Mouse (Mus musculus): Measurements from ENCODE around the gene Atp6v1f. TPM values are rescaled to one million over a fixed set of nuclear protein-coding genes. Genes with fewer than 3 reads are reported as not detected.
A peak's percentile ranks its signal among the peaks of the same experiment; 100 is the strongest.

The Atp6v1f gene
- total and polyA plus RNA-seq, 3 experiments, result 251 to 373 (median 328) TPM

GRCm38 (mm10) chr6:29444773-29445172 is 22.7 kb upstream of the Atp6v1f start:
- Histone ChIP-seq H3K9ac (ENCODE audit: insufficient read depth, low read depth) (no peak overlapping the region), H3K9me3 (replicated peaks; ENCODE audit: low read length) (no peaks in the 10 kb centered on the region), H3K36me3 (replicated peaks in 1 of 2; ENCODE audit: control insufficient read depth in 1 of 2, insufficient read depth in 1 of 2, low read length in 1 of 2) (peaks cover 9 to 17% of the 10 kb centered on the region in 2 experiments), H3K79me2 (replicated peaks; ENCODE audit: control insufficient read depth, extremely low read depth, insufficient read depth, poor library complexity, severe bottlenecking) (no peaks in the 10 kb centered on the region), H3K4me2 (ENCODE audit: insufficient read depth, low read depth, poor library complexity, severe bottlenecking) (no peak overlapping the region), H3K27ac (ENCODE audit: insufficient read depth, low read depth) (no peak overlapping the region), H3K4me3 (replicated peaks in 1 of 3; ENCODE audit: low read depth in 2 of 3, low read length in 2 of 3, poor library complexity in 1 of 3) (no peak overlapping the region), H3K4me1 (ENCODE audit: control insufficient read depth in 1 of 2, insufficient read depth in 2 of 2) (peaks cover 4 to 7% of the 10 kb centered on the region in 2 experiments; a peak in 3 of 4 replicates), H3K27me3 (replicated peaks) (peaks cover 2% of the 10 kb centered on the region)
- no peak for TF ChIP-seq ZKSCAN1 (IDR thresholded peaks at IDR 0.05; ENCODE audit: borderline replicate concordance, low read depth, low read length)
- TF ChIP-seq CTCF (conservative IDR thresholded peaks at IDR 0.05 in 1 of 2, IDR thresholded peaks at IDR 0.05 in 1 of 2; ENCODE audit: low read depth in 2 of 2, low read length in 2 of 2), result peak; percentile 71 to 78
- TF ChIP-seq CHD1 (IDR thresholded peaks at IDR 0.05; ENCODE audit: low read depth, low read length), result no peak
- TF ChIP-seq RAD21 (IDR thresholded peaks at IDR 0.05; ENCODE audit: low read depth, low read length), result peak; percentile 53
- peak; percentile 82 for TF ChIP-seq SMC3 (IDR thresholded peaks at IDR 0.05; ENCODE audit: low read depth, low read length)
- TF ChIP-seq USF2 (conservative IDR thresholded peaks at IDR 0.05; ENCODE audit: low read depth, low read length), result no peak
- no peak for TF ChIP-seq MEF2A (IDR thresholded peaks at IDR 0.05; ENCODE audit: borderline replicate concordance, low read depth, low read length)
- no peak for DNase-seq (ENCODE audit: extremely low read depth)
- dilution Hi-C loops (cut with MboI; ENCODE audit: extremely low pct_ligation_motif_present, extremely low pct_unique_long_range_greater_than_20kb, low sequenced_read_pairs) (no loop called here), in situ Hi-C loops (cut with MboI; ENCODE audit: low pct_ligation_motif_present, low pct_unique_long_range_greater_than_20kb, low sequenced_read_pairs) (loop anchor here (5.0 kb wide), 1 partner anchor 37 kb away; no protein-coding TSS in a partner anchor)

DNA sequence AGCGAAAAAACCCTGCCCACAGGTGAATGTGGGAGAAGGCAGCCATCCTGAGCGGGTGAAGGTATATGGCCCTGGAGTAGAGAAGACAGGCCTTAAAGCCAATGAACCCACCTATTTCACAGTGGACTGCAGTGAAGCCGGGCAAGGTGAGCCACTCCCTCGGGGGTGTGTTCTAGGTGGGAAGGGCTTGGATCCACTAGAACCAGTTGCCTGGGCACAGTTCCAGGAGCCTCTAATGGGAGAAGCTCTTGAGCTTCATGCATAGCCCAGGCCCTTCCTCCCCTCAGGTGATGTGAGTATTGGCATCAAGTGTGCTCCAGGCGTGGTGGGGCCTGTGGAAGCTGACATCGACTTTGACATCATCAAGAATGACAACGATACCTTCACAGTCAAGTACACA is 22.2 kb upstream of the Atp6v1f start:
- no peak for DNase-seq (ENCODE audit: extremely low read depth)
- in situ Hi-C loops (cut with MboI; ENCODE audit: low pct_ligation_motif_present, low pct_unique_long_range_greater_than_20kb, low sequenced_read_pairs) (loop anchor here (5.0 kb wide), 1 partner anchor 38 kb away; no protein-coding TSS in a partner anchor), dilution Hi-C loops (cut with MboI; ENCODE audit: extremely low pct_ligation_motif_present, extremely low pct_unique_long_range_greater_than_20kb, low sequenced_read_pairs) (no loop called here)
- no peak overlapping the region for H3K4me3 ChIP-seq (replicated peaks in 1 of 3; ENCODE audit: low read depth in 2 of 3, low read length in 2 of 3, poor library complexity in 1 of 3)
- H3K4me2 ChIP-seq (ENCODE audit: insufficient read depth, low read depth, poor library complexity, severe bottlenecking), result no peak overlapping the region
- H3K79me2 ChIP-seq (replicated peaks; ENCODE audit: control insufficient read depth, extremely low read depth, insufficient read depth, poor library complexity, severe bottlenecking), result no peaks in the 10 kb centered on the region
- H3K4me1 ChIP-seq (ENCODE audit: control insufficient read depth in 1 of 2, insufficient read depth in 2 of 2), result peaks cover 7 to 9% of the 10 kb centered on the region in 2 experiments
- TF ChIP-seq MAX (IDR thresholded peaks at IDR 0.05; ENCODE audit: low read length) (no peak), POLR2A (IDR thresholded peaks at IDR 0.05; ENCODE audit: low read depth, low read length) (no peak), ELF1 (IDR thresholded peaks at IDR 0.05; ENCODE audit: low read depth, low read length) (no peak), ZNF384 (IDR thresholded peaks at IDR 0.05; ENCODE audit: low read depth, low read length) (no peak), KAT2A (IDR thresholded peaks at IDR 0.05; ENCODE audit: insufficient replicate concordance, low read length) (no peak), JUND (conservative IDR thresholded peaks at IDR 0.05; ENCODE audit: low read depth, low read length) (no peak), CHD1 (IDR thresholded peaks at IDR 0.05; ENCODE audit: low read depth, low read length) (no peak), PAX5 (IDR thresholded peaks at IDR 0.05; ENCODE audit: low read length) (no peak), ETS1 (conservative IDR thresholded peaks at IDR 0.05; ENCODE audit: low read depth, low read length) (no peak), NELFE (IDR thresholded peaks at IDR 0.05; ENCODE audit: low read depth, low read length) (no peak), JUN (IDR thresholded peaks at IDR 0.05; ENCODE audit: insufficient read depth, low read depth, low read length) (no peak), UBTF (IDR thresholded peaks at IDR 0.05; ENCODE audit: low read depth, low read length) (no peak), MAZ (IDR thresholded peaks at IDR 0.05; ENCODE audit: low read depth, low read length) (no peak), CTCF (conservative IDR thresholded peaks at IDR 0.05 in 1 of 2, IDR thresholded peaks at IDR 0.05 in 1 of 2; ENCODE audit: low read depth in 2 of 2, low read length in 2 of 2) (no peak), ZKSCAN1 (IDR thresholded peaks at IDR 0.05; ENCODE audit: borderline replicate concordance, low read depth, low read length) (no peak)
- no peak overlapping the region for H3K27ac ChIP-seq (ENCODE audit: insufficient read depth, low read depth)
- H3K9me3 ChIP-seq (replicated peaks; ENCODE audit: low read length), result no peaks in the 10 kb centered on the region
- no peak overlapping the region for H3K9ac ChIP-seq (ENCODE audit: insufficient read depth, low read depth)
- no peaks in the 10 kb centered on the region for H3K27me3 ChIP-seq (replicated peaks)
- H3K36me3 ChIP-seq (replicated peaks in 1 of 2; ENCODE audit: control insufficient read depth in 1 of 2, insufficient read depth in 1 of 2, low read length in 1 of 2), result peaks cover 9 to 17% of the 10 kb centered on the region in 2 experiments

Measured in CH12.LX (cell line).